Mouse (Mus musculus) heart, embryonic 13.5 days (tissue): ENCODE data around the gene Igsf9. TPM values are rescaled to one million over a fixed set of nuclear protein-coding genes. Genes with fewer than 3 reads are reported as not detected.
A peak's percentile ranks its signal among the peaks of the same experiment; 100 is the strongest.

Experiments
- ATAC-seq: fragments of 200-750 bp; cut with Nextera tagmentation; 2 replicates; pipeline ENCODE4 v1.8.0; 2017; ENCODE audit warnings: moderate TSS enrichment; ENCODE audit not compliant: insufficient number of reproducible peaks, low FRiP score, low TSS enrichment; ENCODE audit errors: extremely low read depth
- H3K27ac ChIP-seq: fragments of 300-500 bp; sonication (generic); replicated peaks from 2 replicates; pipeline ENCODE4 v1.5.1; 2015; ENCODE audit warnings: moderate library complexity, mild to moderate bottlenecking, inconsistent platforms
- H3K27me3 ChIP-seq: fragments of 300-500 bp; sonication (generic); replicated peaks from 2 replicates; pipeline ENCODE4 v1.6.1; 2015; ENCODE audit warnings: mild to moderate bottlenecking, inconsistent platforms
- H3K36me3 ChIP-seq: fragments of 300-500 bp; sonication (generic); 2 replicates; pipeline ENCODE4 v1.6.1; 2015; ENCODE audit warnings: mild to moderate bottlenecking, inconsistent platforms
- H3K4me1 ChIP-seq: fragments of 300-500 bp; sonication (generic); 2 replicates; pipeline ENCODE4 v1.6.1; 2015; ENCODE audit warnings: inconsistent platforms
- H3K4me2 ChIP-seq: fragments of 300-500 bp; sonication (generic); 2 replicates; pipeline ENCODE4 v1.6.1; 2015; ENCODE audit warnings: inconsistent platforms, mild to moderate bottlenecking, moderate library complexity
- H3K4me3 ChIP-seq: fragments of 300-500 bp; sonication (generic); 2 replicates; pipeline ENCODE4 v1.5.1; 2015; ENCODE audit warnings: moderate library complexity, mild to moderate bottlenecking, inconsistent platforms
- H3K9ac ChIP-seq: fragments of 300-500 bp; sonication (generic); 2 replicates; pipeline ENCODE4 v1.6.1; 2015; ENCODE audit warnings: inconsistent platforms, mild to moderate bottlenecking, moderate library complexity
- H3K9me3 ChIP-seq: fragments of 300-500 bp; sonication (generic); 2 replicates; pipeline ENCODE4 v1.6.1; 2016; ENCODE audit warnings: inconsistent platforms
- WGBS: fragments of 180-500 bp; shearing (Covaris S2); methylation state at CpG from one replicate; pipeline ENCODE4 v1.1.7; 2015; ENCODE audit warnings: mixed read lengths; 5-methylcytosine and 5-hydroxymethylcytosine counted together
- polyA plus RNA-seq: library from polyadenylated mRNA; unstranded; fragments of >200 nt; fragmentation: Nextera tagmentation; extraction: Ambion mirVana; gene quantifications from 2 replicates; pipeline ENCODE4 v1.2.1, GENCODE M21; 2015

Igsf9 gene
- polyA plus RNA-seq, 1 experiment from 2014 or later = 9.6 TPM

- ATAC-seq = no peak
- Histone ChIP-seq H3K9ac (no peak overlapping the region), H3K4me3 (no peak overlapping the region), H3K4me1 (peaks cover 92% of the 10 kb centered on the region), H3K9me3 (no peaks in the 10 kb centered on the region), H3K36me3 (peaks cover 49% of the 10 kb centered on the region), H3K4me2 (no peak overlapping the region), H3K27ac (peak overlapping the region; percentile 73), H3K27me3 (no peaks in the 10 kb centered on the region)
- 75% methylated on average over 5 of the region's 5 CpGs for WGBS
These were observed 27.6 kb downstream of the Igsf9 start for GRCm38 (mm10) chr1:172509235-172509634.

GRCm38 (mm10) chr1:172509983-172510382, 28.4 kb downstream of the Igsf9 start:
- Histone ChIP-seq H3K27me3 (no peaks in the 10 kb centered on the region), H3K4me2 (no peak overlapping the region), H3K9me3 (no peaks in the 10 kb centered on the region), H3K36me3 (peaks cover 45% of the 10 kb centered on the region), H3K4me1 (peaks cover 90% of the 10 kb centered on the region), H3K27ac (peak overlapping the region; percentile 37; the same call in 1 of the 2 replicates), H3K9ac (no peak overlapping the region), H3K4me3 (no peak overlapping the region)
- WGBS = 46% methylated on average over 8 of the region's 8 CpGs
- no peak for ATAC-seq

GRCm38 (mm10) chr1:172510421-172510972, 28.9 kb downstream of the Igsf9 start:
- 0 out of 2 replicates have a peak overlapping the region, but pooled peaks have one; percentile 37 for H3K27ac ChIP-seq
- H3K4me2 ChIP-seq = no peak overlapping the region
- H3K36me3 ChIP-seq = peaks cover 40% of the 10 kb centered on the region
- no peak for ATAC-seq
- no peaks in the 10 kb centered on the region for H3K9me3 ChIP-seq
- H3K4me3 ChIP-seq = no peak overlapping the region
- WGBS = 34% methylated on average over 13 of the region's 13 CpGs
- H3K4me1 ChIP-seq = peaks cover 90% of the 10 kb centered on the region
- H3K9ac ChIP-seq = no peak overlapping the region
- H3K27me3 ChIP-seq = no peaks in the 10 kb centered on the region

GRCm38 (mm10) chr1:172512962-172513361, 31.4 kb downstream of the Igsf9 start:
- Histone ChIP-seq H3K4me3 (peak overlapping the region; percentile 5; the same call in 1 of the 2 replicates), H3K9ac (peak overlapping the region; percentile 69), H3K4me2 (peak overlapping the region; percentile 51), H3K9me3 (peaks cover 7% of the 10 kb centered on the region), H3K27me3 (no peaks in the 10 kb centered on the region), H3K36me3 (peaks cover 15% of the 10 kb centered on the region), H3K27ac (peak overlapping the region; percentile 85), H3K4me1 (peaks cover 73% of the 10 kb centered on the region)
- 12% methylated on average over 13 of the region's 13 CpGs for WGBS
- ATAC-seq = no peak

- H3K4me1 ChIP-seq = peaks cover 66% of the 10 kb centered on the region
These were observed 32.1 kb downstream of the Igsf9 start for GRCm38 (mm10) chr1:172513525-172514212.

GRCm38 (mm10) chr1:172514213-172514529, 32.6 kb downstream of the Igsf9 start:
- H3K4me2 ChIP-seq = peak overlapping the region; percentile 51
- H3K9me3 ChIP-seq = peaks cover 9% of the 10 kb centered on the region
- no peak overlapping the region for H3K4me3 ChIP-seq
- H3K9ac ChIP-seq = 0 out of 2 replicates have a peak overlapping the region, but pooled peaks have one; percentile 69
- no peak for ATAC-seq
- peaks cover 61% of the 10 kb centered on the region for H3K4me1 ChIP-seq
- peak overlapping the region; percentile 85 for H3K27ac ChIP-seq
- WGBS = 57% methylated on average over 4 of the region's 4 CpGs
- peaks cover 3% of the 10 kb centered on the region for H3K36me3 ChIP-seq
- H3K27me3 ChIP-seq = no peaks in the 10 kb centered on the region

More at GRCm38 (mm10) chr1:172513525-172514212, 32.1 kb downstream of the Igsf9 start:
- Histone ChIP-seq H3K9me3 (peaks cover 9% of the 10 kb centered on the region), H3K27me3 (no peaks in the 10 kb centered on the region), H3K4me3 (no peak overlapping the region), H3K36me3 (peaks cover 8% of the 10 kb centered on the region), H3K27ac (peak overlapping the region; percentile 85), H3K4me2 (peak overlapping the region; percentile 51), H3K9ac (peak overlapping the region; percentile 69)
- ATAC-seq = no peak; the same call in 1 of the 2 replicates
- WGBS = 32% methylated on average over 17 of the region's 17 CpGs

GRCm38 (mm10) chr1:172514551-172515268, 33.1 kb downstream of the Igsf9 start:
- no peak for ATAC-seq
- 60% methylated on average over 7 of the region's 7 CpGs for WGBS
- H3K4me2 ChIP-seq = no peak overlapping the region
- H3K27ac ChIP-seq = peak overlapping the region; percentile 85
- no peaks in the 10 kb centered on the region for H3K27me3 ChIP-seq
- peaks cover 61% of the 10 kb centered on the region for H3K4me1 ChIP-seq
- H3K4me3 ChIP-seq = no peak overlapping the region
- H3K9me3 ChIP-seq = peaks cover 9% of the 10 kb centered on the region
- H3K36me3 ChIP-seq = no peaks in the 10 kb centered on the region
- H3K9ac ChIP-seq = no peak overlapping the region

GRCm38 (mm10) chr1:172515396-172515795, 33.8 kb downstream of the Igsf9 start:
- Histone ChIP-seq H3K27me3 (no peaks in the 10 kb centered on the region), H3K4me1 (peaks cover 62% of the 10 kb centered on the region), H3K36me3 (no peaks in the 10 kb centered on the region), H3K9ac (no peak overlapping the region), H3K27ac (peak overlapping the region; percentile 85), H3K4me3 (no peak overlapping the region), H3K4me2 (no peak overlapping the region), H3K9me3 (peaks cover 9% of the 10 kb centered on the region)
- ATAC-seq = no peak
- 58% methylated on average over 1 of the region's 1 CpGs for WGBS

- ATAC-seq = no peak
- Histone ChIP-seq H3K4me3 (no peak overlapping the region), H3K4me1 (peaks cover 54% of the 10 kb centered on the region), H3K9ac (no peak overlapping the region), H3K36me3 (no peaks in the 10 kb centered on the region), H3K9me3 (peaks cover 9% of the 10 kb centered on the region), H3K27ac (no peak overlapping the region), H3K27me3 (no peaks in the 10 kb centered on the region), H3K4me2 (no peak overlapping the region)
- WGBS = 70% methylated on average over 4 of the region's 4 CpGs
These were observed 36.4 kb downstream of the Igsf9 start for GRCm38 (mm10) chr1:172518013-172518412.

GRCm38 (mm10) chr1:172519644-172520043, 38.1 kb downstream of the Igsf9 start:
- Histone ChIP-seq H3K27ac (no peak overlapping the region), H3K4me2 (no peak overlapping the region), H3K4me1 (peaks cover 40% of the 10 kb centered on the region), H3K27me3 (no peaks in the 10 kb centered on the region), H3K9me3 (peaks cover 11% of the 10 kb centered on the region), H3K4me3 (no peak overlapping the region), H3K36me3 (no peaks in the 10 kb centered on the region), H3K9ac (no peak overlapping the region)
- WGBS = 52% methylated on average over 6 of the region's 6 CpGs
- no peak for ATAC-seq

- Histone ChIP-seq H3K27me3 (peaks cover 2% of the 10 kb centered on the region; the same call in 1 of the 2 replicates), H3K9me3 (peaks cover 11% of the 10 kb centered on the region), H3K4me3 (peak within 1 kb of the TSS; percentile 50), H3K36me3 (no peaks in the 10 kb centered on the region), H3K27ac (peak within 1 kb of the TSS; percentile 53), H3K4me1 (peaks cover 35% of the 10 kb centered on the region), H3K9ac (peak within 1 kb of the TSS; percentile 62), H3K4me2 (peak within 1 kb of the TSS; percentile 74)
- ATAC-seq = no peak
- WGBS = 5% methylated on average over 28 of the region's 28 CpGs
These were observed 39.2 kb downstream of the Igsf9 start, which contains the start of gene Cfap45 for GRCm38 (mm10) chr1:172520576-172521440. Gene Cfap45 (plus strand): TSS chr1:172520801.
